Mouse (Mus musculus): Measurements from ENCODE around the gene Tmbim4. TPM values are rescaled to one million over a fixed set of nuclear protein-coding genes. Genes with fewer than 3 reads are reported as not detected.
A peak's percentile ranks its signal among the peaks of the same experiment; 100 is the strongest.

Gene Tmbim4
- polyA plus RNA-seq, 1 experiment from 2014 or later = 116 TPM

DNA sequence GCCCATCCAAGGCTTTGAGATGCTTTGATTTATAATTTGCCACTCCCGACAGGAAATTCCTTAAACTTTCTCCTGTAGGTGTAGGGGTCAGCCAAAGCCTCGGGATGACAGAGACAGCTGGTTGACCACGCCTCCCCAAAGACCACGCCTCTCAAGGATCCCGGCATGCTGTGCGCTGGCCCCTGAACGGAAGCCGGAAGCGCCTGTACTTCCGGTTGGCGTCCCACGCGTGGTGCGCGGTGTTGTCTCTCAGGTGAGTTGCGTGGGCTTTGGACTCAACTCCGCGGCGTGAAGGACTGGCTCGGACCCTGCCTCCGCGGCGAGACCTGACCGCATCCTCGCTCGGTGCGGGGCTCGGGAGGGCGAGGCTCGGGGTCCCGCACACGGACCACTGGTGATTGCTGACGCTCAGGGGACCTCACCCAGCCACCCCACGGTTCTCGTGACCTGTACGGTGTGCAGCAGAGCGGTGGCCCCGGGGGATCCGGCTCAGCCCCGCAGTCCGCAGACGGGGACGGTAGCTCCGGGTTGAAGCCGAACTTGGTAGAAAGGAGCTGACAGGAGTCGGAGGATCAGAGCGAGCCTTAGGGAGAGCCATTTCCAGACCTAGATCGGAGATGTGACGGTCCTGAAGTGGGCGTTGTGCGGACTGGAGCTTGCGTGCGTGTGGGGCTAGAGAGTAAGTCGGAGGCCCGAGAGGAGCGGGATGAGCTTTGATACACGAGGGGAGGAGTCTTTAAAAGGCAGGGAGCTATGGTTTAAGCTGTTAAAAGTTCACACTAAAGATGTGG is 25.7 kb downstream of the Tmbim4 start, which contains the start of gene Llph:
Gene Llph (plus strand): TSS at position 200 of the 791 bp plus-strand sequence.
- Histone ChIP-seq H3K4me3 (ENCODE audit: low read depth, low read length) (peak within 1 kb of the TSS; percentile 99), H3K27me3 (ENCODE audit: control insufficient read depth, insufficient read depth, low read length) (no peaks in the 10 kb centered on the region), H3K9me3 (ENCODE audit: control insufficient read depth, low read length) (no peaks in the 10 kb centered on the region), H3K9ac (replicated peaks; ENCODE audit: low read depth, low read length) (peak within 1 kb of the TSS; percentile 83), H3K36me3 (ENCODE audit: control insufficient read depth, insufficient read depth, low read length) (peaks cover 13% of the 10 kb centered on the region), H3K4me1 (ENCODE audit: control insufficient read depth, insufficient read depth, low read length) (peaks cover 7% of the 10 kb centered on the region; the same call in 1 of the 2 replicates), H3K27ac (ENCODE audit: low read depth, low read length) (no peak within 1 kb of the TSS), H3K4me2 (ENCODE audit: low read depth, low read length) (peak within 1 kb of the TSS; percentile 81)
- ATAC-seq (ENCODE audit: low read depth) = peak; percentile 96
- WGBS = under 1% methylated on average over 57 of the region's 57 CpGs

DNA sequence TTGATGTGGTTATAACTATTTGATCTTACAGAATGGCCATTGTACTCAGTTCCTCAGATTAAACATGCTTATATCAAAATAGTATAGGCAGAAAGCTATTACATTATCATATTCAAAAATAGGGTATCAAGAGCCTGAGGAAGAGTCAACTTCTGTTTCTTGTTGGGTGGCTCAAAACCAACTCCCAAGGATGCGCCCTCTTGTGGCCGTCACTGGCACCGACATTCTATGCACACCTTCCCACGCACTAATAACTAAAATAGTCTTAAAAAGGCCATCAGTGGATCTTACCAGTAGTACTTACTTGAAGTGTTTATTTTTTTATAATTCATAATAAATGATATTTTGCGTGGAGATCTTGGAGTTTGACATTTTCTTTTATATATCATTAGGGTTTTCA is 30.3 kb downstream of the Tmbim4 start:
- Histone ChIP-seq H3K27ac (ENCODE audit: low read depth, low read length) (no peak overlapping the region), H3K4me3 (ENCODE audit: low read depth, low read length) (no peak overlapping the region), H3K4me2 (ENCODE audit: low read depth, low read length) (no peak overlapping the region), H3K9ac (replicated peaks; ENCODE audit: low read depth, low read length) (no peak overlapping the region), H3K36me3 (ENCODE audit: control insufficient read depth, insufficient read depth, low read length) (peaks cover 10% of the 10 kb centered on the region; the same call in 1 of the 2 replicates), H3K4me1 (ENCODE audit: control insufficient read depth, insufficient read depth, low read length) (peaks cover 7% of the 10 kb centered on the region; the same call in 1 of the 2 replicates), H3K27me3 (ENCODE audit: control insufficient read depth, insufficient read depth, low read length) (no peaks in the 10 kb centered on the region), H3K9me3 (ENCODE audit: control insufficient read depth, low read length) (no peaks in the 10 kb centered on the region)
- no peak for ATAC-seq (ENCODE audit: low read depth)
- 36% methylated on average over 5 of the region's 5 CpGs for WGBS

DNA sequence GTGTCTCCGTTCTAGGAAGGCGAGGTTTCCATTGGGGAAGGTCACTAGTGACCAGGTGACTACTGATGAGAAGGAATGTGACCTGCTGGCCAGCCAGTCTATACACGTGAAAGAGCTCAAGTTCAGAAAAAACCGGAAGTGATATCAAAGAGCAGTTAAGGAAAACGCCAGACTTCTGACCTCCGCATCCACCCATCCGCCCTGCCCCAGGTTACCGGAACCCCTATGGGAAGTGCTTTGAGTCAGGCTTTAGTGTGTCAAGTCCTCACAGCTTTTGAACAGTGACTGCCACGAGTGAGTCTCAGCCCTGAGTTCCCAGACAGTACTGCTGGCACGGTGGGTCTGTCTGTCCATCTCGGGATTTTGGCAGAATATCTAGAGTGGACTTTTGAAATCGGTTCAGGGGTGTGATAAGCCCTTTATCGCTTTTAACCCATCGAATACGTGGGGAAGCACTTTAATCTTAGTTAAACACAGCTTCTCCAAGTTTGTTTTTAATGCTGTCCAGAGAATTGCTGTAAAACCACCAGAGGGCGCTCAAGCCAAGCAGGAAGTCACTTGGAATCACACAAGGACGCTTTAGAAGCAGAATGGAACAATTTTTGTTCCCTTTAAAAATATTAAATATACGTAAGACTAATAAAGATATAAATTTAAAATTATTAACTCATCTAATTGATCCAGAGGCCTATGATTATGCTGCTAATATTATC is 32.4 kb downstream of the Tmbim4 start:
- Histone ChIP-seq H3K9ac (replicated peaks; ENCODE audit: low read depth, low read length) (no peak overlapping the region), H3K4me2 (ENCODE audit: low read depth, low read length) (no peak overlapping the region), H3K27me3 (ENCODE audit: control insufficient read depth, insufficient read depth, low read length) (no peaks in the 10 kb centered on the region), H3K27ac (ENCODE audit: low read depth, low read length) (no peak overlapping the region), H3K4me1 (ENCODE audit: control insufficient read depth, insufficient read depth, low read length) (no peaks in the 10 kb centered on the region; the same call in 1 of the 2 replicates), H3K36me3 (ENCODE audit: control insufficient read depth, insufficient read depth, low read length) (peaks cover 6% of the 10 kb centered on the region; the same call in 1 of the 2 replicates), H3K9me3 (ENCODE audit: control insufficient read depth, low read length) (no peaks in the 10 kb centered on the region), H3K4me3 (ENCODE audit: low read depth, low read length) (no peak overlapping the region)
- WGBS = 31% methylated on average over 18 of the region's 18 CpGs
- peak; percentile 34; the same call in 1 of the 2 replicates for ATAC-seq (ENCODE audit: low read depth)

DNA sequence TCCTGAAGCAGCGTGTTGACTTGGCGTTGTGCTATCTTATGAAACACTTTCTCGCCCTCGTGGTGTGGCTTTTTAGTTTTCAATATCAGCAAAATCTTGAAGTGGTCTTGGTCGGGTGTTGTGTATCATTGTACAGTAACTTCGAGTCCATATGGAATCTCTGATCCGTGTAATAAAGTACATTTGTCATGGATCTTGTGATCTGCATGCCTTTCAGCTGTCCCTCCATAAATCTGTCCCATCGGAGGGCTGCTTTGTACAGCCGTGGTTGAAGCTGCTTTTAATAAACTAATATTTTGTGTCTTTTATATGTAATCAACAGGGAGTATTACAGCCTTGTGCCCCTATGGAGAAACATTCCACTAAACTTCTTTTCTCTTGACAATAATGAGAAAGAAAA is 35.5 kb downstream of the Tmbim4 start:
- Histone ChIP-seq H3K4me3 (ENCODE audit: low read depth, low read length) (no peak overlapping the region), H3K27ac (ENCODE audit: low read depth, low read length) (no peak overlapping the region)
- WGBS = 52% methylated on average over 9 of the region's 9 CpGs

DNA sequence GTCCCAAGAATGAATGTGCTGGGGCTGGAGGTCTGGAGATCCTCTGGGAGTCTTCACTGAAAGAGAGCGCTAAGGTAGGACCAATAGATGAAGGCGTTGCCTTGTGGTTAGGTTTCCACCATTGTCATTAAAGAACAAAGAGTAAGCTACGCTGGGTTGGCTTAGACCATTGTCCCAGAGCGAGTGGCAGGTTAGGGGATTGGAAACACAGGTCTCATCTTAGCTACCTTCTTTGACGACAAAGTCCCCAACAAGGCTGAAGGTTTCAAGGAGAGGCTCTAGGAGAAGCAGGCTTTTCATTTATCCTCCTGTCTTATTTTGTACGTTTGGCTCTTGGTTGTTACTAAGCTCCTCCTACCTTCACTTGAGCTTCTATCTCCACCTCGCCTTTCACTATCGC is 36.9 kb downstream of the Tmbim4 start:
- WGBS = 93% methylated on average over 8 of the region's 8 CpGs
- no peak for ATAC-seq (ENCODE audit: low read depth)
- H3K27me3 ChIP-seq (ENCODE audit: control insufficient read depth, insufficient read depth, low read length) = no peaks in the 10 kb centered on the region
- H3K9ac ChIP-seq (replicated peaks; ENCODE audit: low read depth, low read length) = no peak overlapping the region
- H3K4me2 ChIP-seq (ENCODE audit: low read depth, low read length) = no peak overlapping the region
- no peaks in the 10 kb centered on the region for H3K36me3 ChIP-seq (ENCODE audit: control insufficient read depth, insufficient read depth, low read length)
- no peak overlapping the region for H3K4me3 ChIP-seq (ENCODE audit: low read depth, low read length)
- no peaks in the 10 kb centered on the region for H3K4me1 ChIP-seq (ENCODE audit: control insufficient read depth, insufficient read depth, low read length)
- H3K9me3 ChIP-seq (ENCODE audit: control insufficient read depth, low read length) = no peaks in the 10 kb centered on the region
- no peak overlapping the region for H3K27ac ChIP-seq (ENCODE audit: low read depth, low read length)

More for the DNA sequence above, 35.5 kb downstream of the Tmbim4 start:
- Histone ChIP-seq H3K27me3 (ENCODE audit: control insufficient read depth, insufficient read depth, low read length) (no peaks in the 10 kb centered on the region), H3K4me1 (ENCODE audit: control insufficient read depth, insufficient read depth, low read length) (no peaks in the 10 kb centered on the region), H3K9ac (replicated peaks; ENCODE audit: low read depth, low read length) (no peak overlapping the region), H3K36me3 (ENCODE audit: control insufficient read depth, insufficient read depth, low read length) (no peaks in the 10 kb centered on the region), H3K9me3 (ENCODE audit: control insufficient read depth, low read length) (no peaks in the 10 kb centered on the region), H3K4me2 (ENCODE audit: low read depth, low read length) (no peak overlapping the region)
- ATAC-seq (ENCODE audit: low read depth) = no peak

DNA sequence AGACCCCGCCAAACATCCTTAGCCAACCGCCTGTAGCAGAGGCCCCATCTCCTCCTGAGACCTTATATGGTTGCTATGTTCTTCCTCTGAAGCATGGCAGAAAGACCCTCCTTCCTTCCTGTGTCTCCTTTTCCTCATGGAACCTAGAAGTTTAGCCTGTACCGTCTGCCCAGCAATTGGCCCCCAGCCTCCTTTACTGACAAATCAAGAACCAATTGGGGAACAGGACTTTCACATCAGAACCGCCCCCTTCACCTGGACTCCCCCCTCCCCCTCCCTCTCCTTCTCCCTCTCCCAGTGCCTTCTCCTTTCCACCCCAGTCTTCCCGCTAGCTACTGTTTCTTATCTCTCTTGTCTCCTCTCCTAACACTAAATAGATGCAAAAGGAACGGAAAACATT is 38.1 kb downstream of the Tmbim4 start:
- Histone ChIP-seq H3K9ac (replicated peaks; ENCODE audit: low read depth, low read length) (no peak overlapping the region), H3K9me3 (ENCODE audit: control insufficient read depth, low read length) (no peaks in the 10 kb centered on the region), H3K27ac (ENCODE audit: low read depth, low read length) (no peak overlapping the region), H3K4me1 (ENCODE audit: control insufficient read depth, insufficient read depth, low read length) (no peaks in the 10 kb centered on the region), H3K27me3 (ENCODE audit: control insufficient read depth, insufficient read depth, low read length) (no peaks in the 10 kb centered on the region), H3K4me2 (ENCODE audit: low read depth, low read length) (no peak overlapping the region), H3K36me3 (ENCODE audit: control insufficient read depth, insufficient read depth, low read length) (no peaks in the 10 kb centered on the region), H3K4me3 (ENCODE audit: low read depth, low read length) (no peak overlapping the region)
- no peak for ATAC-seq (ENCODE audit: low read depth)
- WGBS = 67% methylated on average over 6 of the region's 6 CpGs

DNA sequence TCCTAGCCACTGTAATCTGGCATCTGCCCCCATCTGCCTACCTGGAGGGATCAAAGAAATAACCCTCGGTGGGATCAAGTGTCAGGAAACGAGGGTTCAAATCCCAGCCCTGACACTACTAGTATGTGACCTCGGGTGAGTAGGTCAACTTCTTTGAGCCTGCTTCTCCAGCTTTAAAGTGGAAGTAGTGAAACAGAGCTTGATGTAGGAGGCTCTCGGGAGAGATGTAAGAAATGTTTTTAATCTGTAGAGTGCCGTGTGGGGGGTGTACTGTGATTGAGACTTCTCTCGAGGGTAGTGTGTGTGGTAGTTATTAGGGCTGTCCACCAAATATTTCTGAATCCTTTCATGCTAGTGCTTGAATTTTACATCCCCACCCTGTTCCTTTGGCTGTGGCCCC is 41.0 kb downstream of the Tmbim4 start:
- Histone ChIP-seq H3K27ac (ENCODE audit: low read depth, low read length) (no peak overlapping the region), H3K4me2 (ENCODE audit: low read depth, low read length) (no peak overlapping the region), H3K9ac (replicated peaks; ENCODE audit: low read depth, low read length) (no peak overlapping the region), H3K4me1 (ENCODE audit: control insufficient read depth, insufficient read depth, low read length) (0 out of 2 replicates have a peak, but pooled peaks cover 3% of the 10 kb centered on the region), H3K4me3 (ENCODE audit: low read depth, low read length) (no peak overlapping the region), H3K36me3 (ENCODE audit: control insufficient read depth, insufficient read depth, low read length) (no peaks in the 10 kb centered on the region), H3K27me3 (ENCODE audit: control insufficient read depth, insufficient read depth, low read length) (no peaks in the 10 kb centered on the region), H3K9me3 (ENCODE audit: control insufficient read depth, low read length) (no peaks in the 10 kb centered on the region)
- 78% methylated on average over 6 of the region's 6 CpGs for WGBS
- no peak for ATAC-seq (ENCODE audit: low read depth)

DNA sequence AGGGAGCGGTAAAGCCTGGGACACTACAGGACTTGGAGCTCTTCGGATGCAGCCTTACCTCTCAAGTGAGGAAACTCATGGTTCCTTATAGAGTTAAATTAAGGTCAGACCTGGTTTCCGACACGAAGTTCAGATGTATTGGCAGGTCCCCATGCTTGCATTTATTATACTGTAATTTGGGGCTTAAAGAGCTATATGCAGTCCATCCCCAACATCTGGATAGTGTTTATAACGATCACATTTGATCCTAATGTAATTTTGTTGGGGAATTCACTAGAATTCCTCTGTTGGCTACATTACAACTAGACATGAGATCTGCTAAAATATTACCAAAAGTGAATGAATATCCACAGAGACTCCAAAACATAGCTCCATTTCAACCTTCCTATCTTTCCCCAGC is 44.3 kb downstream of the Tmbim4 start:
- 0 out of 2 replicates have a peak, but pooled peaks cover 3% of the 10 kb centered on the region for H3K4me1 ChIP-seq (ENCODE audit: control insufficient read depth, insufficient read depth, low read length)
- H3K27me3 ChIP-seq (ENCODE audit: control insufficient read depth, insufficient read depth, low read length) = no peaks in the 10 kb centered on the region
- no peak overlapping the region for H3K4me3 ChIP-seq (ENCODE audit: low read depth, low read length)
- no peaks in the 10 kb centered on the region for H3K9me3 ChIP-seq (ENCODE audit: control insufficient read depth, low read length)
- H3K27ac ChIP-seq (ENCODE audit: low read depth, low read length) = no peak overlapping the region
- H3K9ac ChIP-seq (replicated peaks; ENCODE audit: low read depth, low read length) = no peak overlapping the region
- 87% methylated on average over 5 of the region's 5 CpGs for WGBS
- no peaks in the 10 kb centered on the region for H3K36me3 ChIP-seq (ENCODE audit: control insufficient read depth, insufficient read depth, low read length)
- no peak for ATAC-seq (ENCODE audit: low read depth)
- no peak overlapping the region for H3K4me2 ChIP-seq (ENCODE audit: low read depth, low read length)

All from neural tube, embryonic 14.5 days (tissue).